Mouse (Mus musculus): ENCODE data around the gene Slc26a1. TPM values are rescaled to one million over a fixed set of nuclear protein-coding genes. Genes with fewer than 3 reads are reported as not detected.

Slc26a1 gene
- polyA plus RNA-seq, 1 experiment from 2014 or later = 0.81 TPM

DNA sequence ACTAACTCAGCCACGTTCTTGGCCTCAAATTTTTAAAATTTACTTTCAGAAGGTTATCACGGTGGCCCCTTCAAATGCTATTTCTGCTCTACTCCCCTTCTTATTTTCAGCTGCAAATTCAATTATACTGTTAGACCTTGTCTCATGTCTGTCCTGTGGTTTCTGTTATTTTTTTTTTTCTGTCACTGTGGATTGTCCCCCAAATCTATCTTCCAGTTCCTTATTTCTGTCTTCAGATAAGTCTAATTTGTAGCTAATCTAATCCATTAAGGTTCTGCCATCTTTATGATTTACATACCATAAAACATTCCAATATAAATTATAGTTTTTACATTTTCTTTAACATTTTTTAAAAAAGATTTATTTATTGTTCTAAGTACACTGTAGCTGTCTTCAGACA is 8.0 kb downstream of the Slc26a1 start:
- Histone ChIP-seq H3K4me3 (no peak overlapping the region), H3K4me2 (no peak overlapping the region), H3K4me1 (peaks cover 20% of the 10 kb centered on the region), H3K9me3 (no peaks in the 10 kb centered on the region), H3K27ac (no peak overlapping the region), H3K27me3 (no peaks in the 10 kb centered on the region; the same call in 1 of the 2 replicates), H3K9ac (no peak overlapping the region), H3K36me3 (peaks cover 12% of the 10 kb centered on the region)
- ATAC-seq (ENCODE audit: insufficient number of reproducible peaks, low FRiP score, low TSS enrichment, low read depth) = no peak
- 74% methylated on average over 2 of the region's 2 CpGs for WGBS

DNA sequence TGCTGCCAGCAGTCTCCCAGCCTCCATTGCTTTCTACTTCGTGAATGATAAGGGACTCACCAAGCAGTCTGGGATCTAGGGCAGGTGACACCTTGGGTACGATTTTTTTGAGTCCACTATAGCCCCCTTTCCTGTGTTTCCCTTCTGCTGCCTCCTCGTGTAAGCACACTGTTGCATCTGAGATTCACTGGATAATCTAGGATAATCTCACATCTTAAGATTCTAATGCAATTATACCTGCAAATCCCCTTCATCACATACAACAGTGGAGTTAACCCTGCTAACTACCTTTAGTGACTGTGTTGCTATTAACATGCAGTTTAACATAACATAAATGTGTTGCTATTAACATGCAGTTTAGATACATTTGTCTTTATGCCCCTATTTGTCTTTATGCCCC is 10.3 kb downstream of the Slc26a1 start:
- H3K4me3 ChIP-seq = no peak overlapping the region
- 40% methylated on average over 3 of the region's 3 CpGs for WGBS
- ATAC-seq (ENCODE audit: insufficient number of reproducible peaks, low FRiP score, low TSS enrichment, low read depth) = no peak

DNA sequence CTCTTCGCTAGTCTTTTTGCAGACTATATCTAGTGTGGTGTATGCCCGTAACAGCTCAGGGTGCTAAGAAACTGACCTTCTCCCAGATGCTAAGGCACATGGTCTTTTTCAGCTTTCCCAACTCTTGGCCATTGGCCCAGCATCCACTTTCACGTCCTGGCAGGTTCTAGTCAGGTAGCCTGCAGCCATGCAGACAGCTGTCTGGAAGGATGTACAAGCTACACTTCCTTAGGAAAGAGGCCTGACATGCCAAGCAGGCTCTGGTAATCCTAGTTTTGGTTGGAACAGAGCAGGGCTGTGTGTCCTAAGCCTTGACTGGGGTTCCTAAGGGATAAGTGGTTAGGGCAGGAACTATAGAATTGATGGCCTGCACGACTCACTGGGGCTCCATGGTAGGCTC is 12.6 kb downstream of the Slc26a1 start:
- peaks cover 21% of the 10 kb centered on the region for H3K4me1 ChIP-seq
- H3K27me3 ChIP-seq = no peaks in the 10 kb centered on the region; the same call in 1 of the 2 replicates
- H3K4me3 ChIP-seq = no peak overlapping the region
- WGBS = 77% methylated on average over 4 of the region's 4 CpGs
- H3K4me2 ChIP-seq = no peak overlapping the region
- H3K9ac ChIP-seq = no peak overlapping the region
- no peaks in the 10 kb centered on the region for H3K9me3 ChIP-seq
- ATAC-seq (ENCODE audit: insufficient number of reproducible peaks, low FRiP score, low TSS enrichment, low read depth) = no peak
- H3K36me3 ChIP-seq = 0 out of 2 replicates have a peak, but pooled peaks cover 3% of the 10 kb centered on the region
- H3K27ac ChIP-seq = no peak overlapping the region

More for the DNA sequence above, 10.3 kb downstream of the Slc26a1 start:
- Histone ChIP-seq H3K4me2 (no peak overlapping the region), H3K4me1 (peaks cover 17% of the 10 kb centered on the region), H3K27me3 (no peaks in the 10 kb centered on the region; the same call in 1 of the 2 replicates), H3K9ac (no peak overlapping the region), H3K36me3 (no peaks in the 10 kb centered on the region), H3K9me3 (no peaks in the 10 kb centered on the region), H3K27ac (no peak overlapping the region)

DNA sequence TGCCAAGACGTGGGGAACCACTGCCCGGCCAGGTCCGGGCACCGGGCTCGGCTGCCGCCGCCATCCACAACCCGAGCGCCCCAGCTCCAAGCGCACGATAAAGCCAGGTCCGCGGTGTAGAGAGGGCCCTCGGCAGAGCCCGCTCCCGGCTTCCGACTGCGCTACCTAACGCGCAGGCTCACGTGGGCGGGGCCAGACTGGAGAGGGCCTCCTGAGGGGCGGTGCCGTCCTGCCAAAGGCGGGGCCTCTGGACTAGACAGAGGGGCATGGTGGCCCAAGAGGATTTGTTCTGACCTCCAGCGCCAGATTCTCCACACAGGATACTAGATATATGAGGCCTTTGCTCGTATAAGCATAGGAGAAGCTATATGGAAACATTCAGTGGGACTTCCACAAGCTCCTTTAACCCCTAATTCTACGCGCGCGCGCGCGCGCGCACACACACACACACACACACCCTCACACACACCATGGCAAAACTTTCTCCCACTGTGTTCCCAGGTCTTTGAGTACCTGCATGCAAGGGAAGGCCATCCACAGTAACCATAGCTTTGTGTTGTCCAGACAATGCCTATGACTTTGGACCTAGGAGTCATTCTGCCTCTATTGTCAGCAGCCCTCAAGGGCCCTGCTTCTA is 14.6 kb downstream of the Slc26a1 start:
- no peaks in the 10 kb centered on the region for H3K9me3 ChIP-seq
- WGBS = 16% methylated on average over 36 of the region's 36 CpGs
- H3K27me3 ChIP-seq = no peaks in the 10 kb centered on the region; the same call in 1 of the 2 replicates
- peak overlapping the region; percentile 69 for H3K9ac ChIP-seq
- H3K4me2 ChIP-seq = peak overlapping the region; percentile 83
- H3K4me1 ChIP-seq = peaks cover 21% of the 10 kb centered on the region
- peaks cover 22% of the 10 kb centered on the region for H3K36me3 ChIP-seq
- peak; percentile 93 for ATAC-seq (ENCODE audit: insufficient number of reproducible peaks, low FRiP score, low TSS enrichment, low read depth)
- peak overlapping the region; percentile 63 for H3K4me3 ChIP-seq
- peak overlapping the region; percentile 51; the same call in 1 of the 2 replicates for H3K27ac ChIP-seq

DNA sequence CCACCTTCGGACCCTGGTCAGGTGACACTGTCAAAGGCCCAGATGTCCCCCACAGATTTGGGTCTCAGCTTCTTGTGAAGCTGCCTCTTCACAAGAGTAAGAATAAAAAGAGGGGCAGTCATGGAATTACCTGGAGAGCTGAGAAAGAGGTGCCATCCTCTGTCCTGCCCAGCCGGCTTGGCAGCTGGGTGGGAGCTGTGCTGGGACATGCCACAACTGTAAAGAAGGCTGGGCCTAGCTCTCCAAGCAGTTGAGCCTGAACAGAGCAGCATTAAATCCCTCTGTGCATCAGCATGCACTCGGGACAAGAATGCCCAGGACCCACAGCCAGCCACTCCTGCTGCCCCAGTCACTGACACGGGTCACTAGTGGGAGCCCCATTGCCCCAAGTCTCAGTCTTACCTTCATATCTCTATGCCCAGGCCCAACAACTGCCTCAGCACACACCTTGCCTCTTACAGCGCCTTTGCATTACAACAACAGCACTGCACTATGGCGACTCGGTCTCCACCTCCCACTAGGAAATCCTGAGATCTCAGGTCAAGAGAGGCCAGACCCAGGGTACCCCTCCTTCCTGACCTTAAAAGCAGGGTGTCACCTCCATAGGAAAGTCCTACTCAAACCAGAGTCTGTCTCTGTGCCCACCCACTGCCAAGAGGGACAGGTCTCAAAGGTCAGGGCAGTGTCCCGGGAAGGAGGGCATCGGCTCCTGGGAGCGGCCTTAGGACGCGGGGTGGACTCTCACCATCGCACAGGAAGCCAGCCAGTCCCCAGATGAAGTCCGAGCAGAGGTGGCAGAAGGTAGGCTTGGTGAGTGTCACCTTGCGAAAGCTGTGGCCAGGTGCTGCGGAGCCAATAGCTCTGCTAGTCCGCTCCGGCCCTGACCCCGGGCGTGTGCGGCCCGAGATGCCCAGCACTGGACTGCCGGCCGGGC is 15.4 kb downstream of the Slc26a1 start, which contains the start of gene Idua:
Idua (plus strand) TSS at position 634 of the 934 bp plus-strand sequence.
- 9% methylated on average over 24 of the region's 24 CpGs for WGBS
- Histone ChIP-seq H3K27ac (peak within 1 kb of the TSS; percentile 51; the same call in 1 of the 2 replicates), H3K36me3 (peaks cover 30% of the 10 kb centered on the region), H3K27me3 (no peaks in the 10 kb centered on the region; the same call in 1 of the 2 replicates), H3K4me2 (peak within 1 kb of the TSS; percentile 83), H3K9me3 (no peaks in the 10 kb centered on the region), H3K4me1 (peaks cover 21% of the 10 kb centered on the region), H3K9ac (peak within 1 kb of the TSS; percentile 69), H3K4me3 (peak within 1 kb of the TSS; percentile 63)
- ATAC-seq (ENCODE audit: insufficient number of reproducible peaks, low FRiP score, low TSS enrichment, low read depth) = peak; percentile 12; the same call in 1 of the 2 replicates

DNA sequence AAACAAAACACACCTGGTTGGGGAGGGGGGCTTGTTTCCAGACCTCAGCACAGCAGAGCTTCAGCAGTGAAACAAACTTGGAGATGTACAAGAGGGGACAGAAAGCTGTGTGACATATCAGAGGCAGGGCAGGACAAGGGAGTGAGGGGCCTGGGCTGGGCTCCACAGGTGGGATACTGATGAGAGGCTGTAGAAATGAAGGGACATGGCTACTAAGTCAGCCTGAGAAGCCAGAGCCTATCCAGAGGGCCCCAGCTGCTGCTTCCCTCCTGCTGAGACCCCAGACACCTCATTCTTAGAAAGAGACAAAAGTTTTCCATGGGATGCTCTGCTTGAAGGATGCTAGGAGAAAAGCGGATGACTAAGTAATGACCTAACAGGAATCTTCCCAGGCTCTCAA is 16.8 kb downstream of the Slc26a1 start:
- no peak overlapping the region for H3K4me2 ChIP-seq
- no peaks in the 10 kb centered on the region for H3K9me3 ChIP-seq
- H3K4me1 ChIP-seq = peaks cover 21% of the 10 kb centered on the region
- no peaks in the 10 kb centered on the region for H3K27me3 ChIP-seq
- ATAC-seq (ENCODE audit: insufficient number of reproducible peaks, low FRiP score, low TSS enrichment, low read depth) = no peak
- 77% methylated on average over 1 of the region's 1 CpGs for WGBS
- no peak overlapping the region for H3K9ac ChIP-seq
- H3K27ac ChIP-seq = no peak overlapping the region
- H3K36me3 ChIP-seq = peaks cover 44% of the 10 kb centered on the region
- no peak overlapping the region for H3K4me3 ChIP-seq

DNA sequence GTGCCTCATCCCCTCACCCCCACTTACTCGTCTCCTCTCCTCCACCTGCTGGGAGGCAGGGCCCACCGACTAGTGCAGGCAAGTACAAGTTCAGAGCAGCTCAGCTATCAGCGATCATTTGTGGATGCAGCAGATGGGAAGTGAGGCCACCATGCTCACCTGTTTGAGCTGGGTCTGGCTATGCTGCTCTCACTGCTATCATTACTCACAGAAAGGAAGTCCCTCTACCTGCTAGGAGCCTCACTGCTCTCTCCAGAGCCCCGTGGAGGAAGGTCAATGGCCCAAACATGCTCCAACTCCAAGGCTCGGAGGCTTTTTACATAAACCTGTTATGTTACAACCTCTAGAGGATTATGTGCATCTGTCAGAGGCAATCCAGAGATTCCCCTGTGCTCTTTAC is 18.0 kb downstream of the Slc26a1 start:
- Histone ChIP-seq H3K9ac (no peak overlapping the region), H3K4me2 (no peak overlapping the region), H3K27ac (no peak overlapping the region), H3K4me3 (no peak overlapping the region), H3K27me3 (no peaks in the 10 kb centered on the region), H3K9me3 (no peaks in the 10 kb centered on the region), H3K36me3 (peaks cover 56% of the 10 kb centered on the region), H3K4me1 (peaks cover 21% of the 10 kb centered on the region)
- ATAC-seq (ENCODE audit: insufficient number of reproducible peaks, low FRiP score, low TSS enrichment, low read depth) = no peak
- 77% methylated on average over 5 of the region's 5 CpGs for WGBS

DNA sequence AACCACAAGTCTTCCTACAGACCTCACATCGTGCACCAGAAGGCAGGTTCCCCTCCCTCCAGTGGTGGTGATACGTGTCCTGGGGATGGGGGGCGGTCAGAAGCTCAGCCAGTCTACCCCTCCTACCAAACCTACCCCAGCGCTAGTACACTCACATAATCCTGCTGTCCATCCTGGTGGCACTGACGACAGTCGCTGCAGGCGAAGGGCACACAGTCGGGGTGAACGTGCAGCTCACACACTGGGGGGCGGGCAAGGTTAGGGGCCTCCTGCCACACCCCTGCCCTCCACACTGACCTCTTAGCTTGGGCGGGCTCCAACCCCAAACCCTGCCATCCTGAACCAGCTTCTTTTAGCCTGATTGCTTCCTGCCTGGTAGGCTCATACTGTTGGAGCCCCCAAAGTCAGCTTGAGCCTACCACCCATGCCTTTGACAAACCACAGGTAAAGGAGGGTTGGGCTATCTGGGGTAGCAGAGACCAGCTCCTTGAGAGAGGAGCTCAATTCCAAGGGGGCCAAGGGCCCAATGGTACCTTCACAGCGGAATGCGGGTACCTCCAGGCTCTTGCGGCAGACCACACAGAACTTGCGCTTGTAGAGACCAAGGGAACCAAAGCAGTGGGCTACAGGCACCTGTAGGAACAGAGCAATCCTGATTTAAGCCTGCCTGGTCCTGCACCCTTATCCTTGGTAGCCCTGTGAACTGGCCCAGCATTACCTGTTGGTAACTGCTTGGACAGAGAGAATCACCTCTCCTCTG is 19.3 kb downstream of the Slc26a1 start:
- 93% methylated on average over 15 of the region's 15 CpGs for WGBS
- H3K27ac ChIP-seq = no peak overlapping the region

DNA sequence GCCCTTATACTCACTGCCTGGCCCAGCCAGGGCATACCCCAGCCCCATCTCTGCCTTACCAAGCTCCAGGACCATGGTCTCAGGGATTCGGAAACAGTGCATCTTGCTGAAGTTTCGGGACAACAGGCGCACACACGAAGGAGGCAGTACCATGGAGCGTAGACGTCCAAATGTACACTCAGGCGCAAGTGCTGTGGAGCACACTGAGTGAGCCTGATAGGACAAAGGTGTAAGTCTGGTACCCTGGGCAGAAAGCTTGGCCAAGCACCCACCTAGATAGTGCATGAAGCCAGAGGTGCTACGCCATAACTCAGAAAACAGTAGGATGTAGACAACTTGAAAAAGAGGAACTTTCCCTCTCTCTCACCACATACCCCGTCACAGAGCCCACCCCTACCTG is 20.0 kb downstream of the Slc26a1 start:
- 96% methylated on average over 9 of the region's 9 CpGs for WGBS
- no peaks in the 10 kb centered on the region for H3K27me3 ChIP-seq
- H3K4me2 ChIP-seq = no peak overlapping the region
- H3K27ac ChIP-seq = no peak overlapping the region
- peaks cover 71% of the 10 kb centered on the region for H3K36me3 ChIP-seq
- no peaks in the 10 kb centered on the region for H3K9me3 ChIP-seq
- H3K4me1 ChIP-seq = peaks cover 16% of the 10 kb centered on the region
- no peak for ATAC-seq (ENCODE audit: insufficient number of reproducible peaks, low FRiP score, low TSS enrichment, low read depth)
- H3K4me3 ChIP-seq = no peak overlapping the region
- H3K9ac ChIP-seq = no peak overlapping the region

More for the DNA sequence above, 19.3 kb downstream of the Slc26a1 start:
- Histone ChIP-seq H3K9me3 (no peaks in the 10 kb centered on the region), H3K4me3 (no peak overlapping the region), H3K27me3 (no peaks in the 10 kb centered on the region), H3K9ac (no peak overlapping the region), H3K36me3 (peaks cover 65% of the 10 kb centered on the region), H3K4me1 (peaks cover 20% of the 10 kb centered on the region), H3K4me2 (no peak overlapping the region)
- no peak for ATAC-seq (ENCODE audit: insufficient number of reproducible peaks, low FRiP score, low TSS enrichment, low read depth)

DNA sequence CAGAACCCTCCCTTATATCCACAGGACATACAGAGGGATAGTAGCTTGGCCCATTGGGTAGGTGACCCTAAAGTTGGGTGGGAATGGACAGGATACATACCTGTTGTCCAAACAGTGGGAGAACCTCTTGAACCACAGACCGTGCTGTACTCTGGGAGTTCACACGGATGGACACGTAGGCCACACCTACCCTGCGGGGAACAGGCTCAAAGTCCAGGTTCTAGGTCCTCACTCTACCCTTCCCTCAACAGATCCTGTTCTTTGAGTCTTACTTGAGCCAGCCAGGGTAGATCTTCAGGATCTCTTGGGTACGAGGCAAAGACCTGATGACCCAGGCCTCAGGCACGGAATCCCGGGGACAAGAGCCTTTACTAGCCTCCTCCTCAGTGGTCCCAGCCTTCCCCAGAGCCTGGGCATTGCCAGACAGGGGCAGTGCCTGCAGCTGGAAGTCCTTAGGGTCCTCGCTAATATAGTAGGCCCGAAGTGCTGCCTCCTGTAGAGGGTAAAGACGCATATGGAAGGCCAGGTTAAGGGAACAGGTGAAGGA is 20.9 kb downstream of the Slc26a1 start:
- Histone ChIP-seq H3K9ac (no peak overlapping the region), H3K27me3 (no peaks in the 10 kb centered on the region), H3K36me3 (peaks cover 78% of the 10 kb centered on the region), H3K4me3 (no peak overlapping the region), H3K4me2 (no peak overlapping the region), H3K4me1 (peaks cover 11% of the 10 kb centered on the region), H3K27ac (no peak overlapping the region), H3K9me3 (no peaks in the 10 kb centered on the region)
- no peak for ATAC-seq (ENCODE audit: insufficient number of reproducible peaks, low FRiP score, low TSS enrichment, low read depth)
- WGBS = 91% methylated on average over 10 of the region's 10 CpGs

DNA sequence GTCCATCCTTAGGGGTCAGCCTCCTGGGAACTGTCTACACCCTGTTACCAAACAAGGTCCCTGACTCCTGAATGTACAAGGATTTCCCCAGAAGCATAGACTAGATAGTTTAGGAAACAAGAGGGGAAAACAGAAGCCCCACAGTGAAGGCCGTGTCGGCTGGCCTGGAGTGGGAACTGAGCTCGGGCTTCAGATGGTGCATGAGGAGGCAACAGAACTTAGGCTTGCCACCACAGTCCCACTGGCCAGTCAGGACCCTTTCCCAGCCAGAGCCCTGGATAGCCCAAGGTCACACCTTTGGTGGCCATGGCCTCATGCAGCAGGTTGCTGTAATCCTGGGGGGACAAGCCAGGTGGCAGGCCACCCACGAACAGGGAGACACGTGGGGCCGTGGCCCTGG is 22.0 kb downstream of the Slc26a1 start:
- H3K36me3 ChIP-seq = peaks cover 89% of the 10 kb centered on the region
- WGBS = 80% methylated on average over 6 of the region's 6 CpGs

More for the DNA sequence above, 22.0 kb downstream of the Slc26a1 start:
- H3K9ac ChIP-seq = no peak overlapping the region
- H3K4me1 ChIP-seq = 0 out of 2 replicates have a peak, but pooled peaks cover under 1% of the 10 kb centered on the region
- H3K4me2 ChIP-seq = no peak overlapping the region
- H3K4me3 ChIP-seq = no peak overlapping the region
- H3K27ac ChIP-seq = no peak overlapping the region
- no peaks in the 10 kb centered on the region for H3K27me3 ChIP-seq
- no peak for ATAC-seq (ENCODE audit: insufficient number of reproducible peaks, low FRiP score, low TSS enrichment, low read depth)
- no peaks in the 10 kb centered on the region for H3K9me3 ChIP-seq

Data from limb, embryonic 15.5 days (tissue).